Mouse (Mus musculus): ENCODE results near the gene Cdkn2a. TPM values are rescaled to one million over a fixed set of nuclear protein-coding genes. Genes with fewer than 3 reads are reported as not detected.

The Cdkn2a gene
- polyA plus RNA-seq, 1 experiment: 0.87 TPM

DNA sequence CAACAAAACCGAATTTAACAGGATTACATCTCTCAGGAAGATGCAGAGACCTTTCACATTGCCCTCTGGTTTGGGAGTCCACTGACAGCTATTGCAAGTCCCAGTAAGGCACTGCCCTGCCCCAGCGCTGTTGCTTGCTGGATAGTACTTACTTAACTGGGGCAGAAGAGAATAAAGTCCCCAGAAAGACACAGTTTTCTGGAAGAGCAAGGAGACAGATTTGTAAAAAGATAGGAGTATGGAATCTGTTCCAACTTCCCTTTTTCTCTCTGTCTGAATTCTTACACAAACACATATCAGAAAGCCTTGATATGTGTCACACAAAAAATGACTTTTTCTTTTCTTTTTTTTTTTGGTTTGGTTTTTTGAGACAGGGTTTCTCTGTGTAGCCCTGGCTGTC, 5.3 kb upstream of the Cdkn2a start:
- no peak overlapping the region for H3K4me3 ChIP-seq (ENCODE audit: insufficient read depth, low read length)
- TF ChIP-seq POLR2A (IDR thresholded peaks at IDR 0.05; ENCODE audit: borderline replicate concordance, low read depth, low read length) (no peak), CTCF (IDR thresholded peaks at IDR 0.05; ENCODE audit: low read depth, low read length) (no peak)
- peaks cover 9% of the 10 kb centered on the region for H3K4me1 ChIP-seq (ENCODE audit: control insufficient read depth, insufficient read depth, low read length)
- no peak overlapping the region for H3K27ac ChIP-seq (ENCODE audit: insufficient read depth, low read depth, low read length)

DNA sequence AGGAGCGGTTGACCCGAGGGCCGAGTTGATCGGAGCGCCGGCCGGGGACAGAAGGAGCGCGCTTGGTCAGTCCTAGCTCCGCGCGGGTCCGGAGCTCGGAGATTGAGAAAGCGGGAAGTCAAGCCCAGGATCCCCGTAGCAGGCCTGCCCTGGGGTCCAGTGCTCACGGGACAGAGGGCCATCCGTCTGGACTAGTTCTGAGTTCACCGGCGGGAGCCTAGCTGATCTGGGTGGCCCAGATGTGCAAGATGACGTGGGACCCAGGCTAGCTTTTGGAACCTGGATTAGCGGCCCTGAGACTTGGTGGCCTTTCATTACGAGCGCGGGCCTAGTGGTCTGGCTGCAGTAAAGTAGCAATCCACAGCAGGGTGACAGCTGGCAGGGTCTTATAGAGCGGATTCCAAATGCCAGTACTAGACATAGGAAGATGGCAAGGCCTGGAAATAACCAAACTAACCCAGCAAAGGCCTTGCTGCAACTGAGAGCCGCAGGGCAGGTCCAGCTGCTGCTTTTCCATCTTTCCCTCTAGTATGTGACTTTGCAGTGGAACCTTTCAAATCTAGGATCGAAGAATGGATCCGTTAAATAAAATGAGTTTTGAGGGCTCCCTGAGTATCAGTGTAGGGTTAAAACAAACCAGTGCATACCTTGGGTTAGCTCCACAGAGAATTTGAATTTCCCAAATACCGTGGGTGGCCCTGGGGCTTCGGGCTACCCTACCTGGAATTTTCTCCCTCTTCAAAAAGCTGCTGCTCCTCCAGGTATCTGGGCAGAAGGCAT, 1.2 kb upstream of the Cdkn2a start:
- peaks cover 6% of the 10 kb centered on the region for H3K4me1 ChIP-seq (ENCODE audit: control insufficient read depth, insufficient read depth, low read length)
- TF ChIP-seq POLR2A (IDR thresholded peaks at IDR 0.05; ENCODE audit: borderline replicate concordance, low read depth, low read length) (no peak), CTCF (IDR thresholded peaks at IDR 0.05; ENCODE audit: low read depth, low read length) (no peak)
- peak overlapping the region; percentile 91 for H3K4me3 ChIP-seq (ENCODE audit: insufficient read depth, low read length)
- peak overlapping the region; percentile 73 for H3K27ac ChIP-seq (ENCODE audit: insufficient read depth, low read depth, low read length)

DNA sequence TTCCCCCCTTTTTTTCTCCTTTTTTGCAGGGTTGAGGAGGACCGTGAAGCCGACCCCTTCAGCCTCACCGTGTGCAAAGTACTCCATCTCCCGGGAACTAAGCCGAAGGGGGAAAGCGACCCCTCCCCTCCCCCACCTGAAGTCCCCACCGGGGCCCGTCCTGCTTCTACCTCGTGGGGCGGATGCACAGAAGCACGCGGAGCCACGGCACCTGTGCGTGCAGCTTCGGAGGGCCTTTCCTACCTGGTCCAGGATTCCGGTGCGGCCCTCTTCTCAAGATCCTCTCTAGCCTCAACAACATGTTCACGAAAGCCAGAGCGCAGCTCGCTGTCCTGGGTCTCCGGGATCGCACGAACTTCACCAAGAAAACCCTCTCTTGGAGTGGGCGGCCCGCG, 365 bp downstream of the Cdkn2a start:
- Histone ChIP-seq H3K4me3 (ENCODE audit: insufficient read depth, low read length) (peak overlapping the region; percentile 91), H3K4me1 (ENCODE audit: control insufficient read depth, insufficient read depth, low read length) (peaks cover 9% of the 10 kb centered on the region), H3K27ac (ENCODE audit: insufficient read depth, low read depth, low read length) (no peak overlapping the region)
- TF ChIP-seq POLR2A (IDR thresholded peaks at IDR 0.05; ENCODE audit: borderline replicate concordance, low read depth, low read length) (no peak), CTCF (IDR thresholded peaks at IDR 0.05; ENCODE audit: low read depth, low read length) (no peak)

DNA sequence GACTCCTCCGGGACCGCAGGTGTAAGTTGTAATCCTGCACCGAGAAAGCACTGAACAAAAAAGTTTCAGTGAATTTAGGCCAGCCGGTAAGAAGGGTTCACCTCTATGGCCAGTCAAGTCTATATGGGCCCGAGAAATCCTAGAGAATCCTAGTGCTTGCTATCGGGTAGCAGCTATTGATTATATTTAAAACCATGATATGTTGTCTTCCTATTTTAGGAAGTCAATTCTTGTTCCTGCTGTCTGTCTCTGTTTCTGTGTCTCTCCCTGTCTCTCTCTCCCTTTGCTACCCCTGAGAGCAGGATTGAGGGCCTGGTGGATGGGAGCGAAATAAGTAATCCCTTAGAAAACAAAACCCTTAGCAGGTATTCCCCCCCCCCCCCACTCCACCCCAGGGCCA, 937 bp downstream of the Cdkn2a start:
- peaks cover 13% of the 10 kb centered on the region for H3K4me1 ChIP-seq (ENCODE audit: control insufficient read depth, insufficient read depth, low read length)
- H3K4me3 ChIP-seq (ENCODE audit: insufficient read depth, low read length): peak overlapping the region; percentile 91; the same call in 1 of the 2 replicates
- no peak overlapping the region for H3K27ac ChIP-seq (ENCODE audit: insufficient read depth, low read depth, low read length)
- TF ChIP-seq POLR2A (IDR thresholded peaks at IDR 0.05; ENCODE audit: borderline replicate concordance, low read depth, low read length) (no peak), CTCF (IDR thresholded peaks at IDR 0.05; ENCODE audit: low read depth, low read length) (no peak)

DNA sequence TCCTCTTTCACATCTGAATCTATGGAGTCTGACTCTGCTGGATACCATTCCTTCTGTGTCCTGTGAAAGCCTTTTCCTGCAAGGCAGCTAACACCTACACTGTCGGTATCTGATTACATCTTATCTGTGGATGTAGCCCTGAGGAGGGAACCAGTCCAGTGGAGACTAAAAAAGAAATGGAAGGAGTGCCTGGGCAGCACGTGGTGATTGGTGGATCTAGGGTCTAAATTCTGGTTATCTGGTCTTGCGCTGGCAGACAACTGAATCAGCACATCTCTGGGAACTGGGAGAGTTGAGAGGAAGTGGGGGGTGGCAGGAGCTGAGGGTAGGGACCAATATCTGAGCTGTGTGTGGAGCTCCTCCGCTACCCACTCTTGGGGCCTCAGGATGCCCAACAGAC, 5.4 kb downstream of the Cdkn2a start:
- Histone ChIP-seq H3K4me1 (ENCODE audit: control insufficient read depth, insufficient read depth, low read length) (peaks cover 11% of the 10 kb centered on the region), H3K4me3 (ENCODE audit: insufficient read depth, low read length) (no peak overlapping the region), H3K27ac (ENCODE audit: insufficient read depth, low read depth, low read length) (no peak overlapping the region)
- TF ChIP-seq CTCF (IDR thresholded peaks at IDR 0.05; ENCODE audit: low read depth, low read length) (no peak), POLR2A (IDR thresholded peaks at IDR 0.05; ENCODE audit: borderline replicate concordance, low read depth, low read length) (no peak)

DNA sequence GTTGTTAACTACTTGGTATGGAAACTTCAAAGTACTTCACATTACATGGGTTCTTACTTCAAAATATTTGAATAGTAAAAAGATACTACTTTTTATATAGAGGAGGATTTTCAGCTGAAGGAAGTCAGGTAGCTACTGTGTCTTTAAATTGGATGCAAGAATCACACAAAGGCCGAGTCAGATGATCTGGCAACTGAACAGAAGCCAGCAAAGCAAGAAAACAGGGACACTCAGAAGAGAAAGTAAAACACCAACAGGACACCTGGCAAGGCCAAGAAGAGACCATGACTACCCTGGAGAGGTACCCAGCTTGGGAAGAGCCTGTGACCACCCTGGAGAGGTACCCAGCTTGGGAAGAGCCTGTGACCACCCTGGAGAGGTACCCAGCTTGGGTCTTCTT, 7.9 kb downstream of the Cdkn2a start:
- peaks cover 14% of the 10 kb centered on the region for H3K4me1 ChIP-seq (ENCODE audit: control insufficient read depth, insufficient read depth, low read length)

DNA sequence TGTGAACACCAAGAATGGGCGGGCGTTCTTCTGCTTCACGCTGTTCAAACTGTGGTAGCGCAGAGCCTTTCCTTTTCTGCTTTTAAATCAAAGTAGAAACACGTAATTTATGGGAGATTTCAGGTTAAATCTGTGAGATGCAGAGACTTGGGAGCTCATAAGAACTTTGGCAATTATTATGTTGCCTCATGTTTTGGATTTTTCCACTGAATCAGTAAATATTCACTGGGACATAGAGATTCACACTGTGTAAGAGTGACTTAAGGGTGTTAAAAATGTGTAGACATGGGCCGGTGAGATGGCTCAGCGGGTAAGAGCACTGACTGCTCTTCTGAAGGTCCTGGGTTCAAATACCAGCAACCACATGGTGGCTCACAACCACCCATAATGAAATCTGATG, 8.8 kb downstream of the Cdkn2a start:
- Histone ChIP-seq H3K4me3 (ENCODE audit: insufficient read depth, low read length) (no peak overlapping the region), H3K27ac (ENCODE audit: insufficient read depth, low read depth, low read length) (no peak overlapping the region), H3K4me1 (ENCODE audit: control insufficient read depth, insufficient read depth, low read length) (peaks cover 14% of the 10 kb centered on the region)
- TF ChIP-seq CTCF (IDR thresholded peaks at IDR 0.05; ENCODE audit: low read depth, low read length) (no peak), POLR2A (IDR thresholded peaks at IDR 0.05; ENCODE audit: borderline replicate concordance, low read depth, low read length) (no peak)

More for the DNA sequence above, 7.9 kb downstream of the Cdkn2a start:
- no peak for TF ChIP-seq POLR2A (IDR thresholded peaks at IDR 0.05; ENCODE audit: borderline replicate concordance, low read depth, low read length)
- TF ChIP-seq CTCF (IDR thresholded peaks at IDR 0.05; ENCODE audit: low read depth, low read length): no peak
- no peak overlapping the region for H3K27ac ChIP-seq (ENCODE audit: insufficient read depth, low read depth, low read length)
- no peak overlapping the region for H3K4me3 ChIP-seq (ENCODE audit: insufficient read depth, low read length)

DNA sequence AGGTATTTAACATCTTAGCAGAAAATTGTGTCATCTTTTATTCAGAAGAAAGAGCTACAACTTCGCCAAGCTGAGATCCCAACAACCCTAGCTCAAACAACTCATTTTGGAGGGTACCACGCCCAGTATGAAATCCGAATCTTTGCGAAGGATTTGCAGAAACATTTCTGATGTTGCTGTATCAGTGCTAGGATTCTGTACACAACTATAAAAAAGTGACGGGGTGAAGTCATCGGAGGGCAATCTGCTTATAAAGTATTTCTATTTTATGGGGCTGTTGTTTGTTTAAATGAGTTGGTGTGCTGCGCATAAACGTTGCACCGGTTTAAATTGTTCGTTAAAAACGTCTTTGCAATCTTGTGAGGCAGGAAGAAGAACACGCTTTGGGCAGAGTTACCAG, 11.8 kb downstream of the Cdkn2a start:
- TF ChIP-seq POLR2A (IDR thresholded peaks at IDR 0.05; ENCODE audit: borderline replicate concordance, low read depth, low read length): no peak
- no peak for TF ChIP-seq CTCF (IDR thresholded peaks at IDR 0.05; ENCODE audit: low read depth, low read length)
- Histone ChIP-seq H3K4me1 (ENCODE audit: control insufficient read depth, insufficient read depth, low read length) (peaks cover 4% of the 10 kb centered on the region; the same call in 1 of the 2 replicates), H3K4me3 (ENCODE audit: insufficient read depth, low read length) (no peak overlapping the region; the same call in 1 of the 2 replicates), H3K27ac (ENCODE audit: insufficient read depth, low read depth, low read length) (peak overlapping the region; percentile 21; the same call in 1 of the 2 replicates)

DNA sequence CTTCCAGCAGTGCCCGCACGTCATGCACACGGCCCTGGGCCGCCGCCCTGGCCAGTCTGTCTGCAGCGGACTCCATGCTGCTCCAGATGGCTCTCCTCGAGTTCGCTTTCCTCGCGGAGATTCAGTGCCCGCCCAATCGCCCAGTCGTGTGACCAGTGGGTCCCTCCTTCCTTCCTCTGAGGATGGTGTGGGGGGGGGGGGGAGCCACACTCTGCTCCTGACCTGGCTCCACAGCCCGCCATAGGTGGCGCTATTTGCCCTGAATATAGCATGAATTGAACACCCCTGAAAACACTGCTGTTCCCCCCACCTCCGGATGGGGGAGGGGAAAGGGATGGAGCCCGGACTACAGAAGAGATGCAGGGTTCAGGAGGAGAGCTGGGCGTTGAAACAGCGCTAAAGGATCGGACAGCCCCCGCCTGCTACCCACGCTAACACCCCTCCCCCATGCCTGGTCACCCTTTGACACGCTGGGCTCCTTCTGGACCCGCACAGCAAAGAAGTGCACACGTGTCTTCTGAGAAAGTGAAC, 12.4 kb downstream of the Cdkn2a start:
- peak overlapping the region; percentile 57 for H3K4me3 ChIP-seq (ENCODE audit: insufficient read depth, low read length)
- TF ChIP-seq CTCF (IDR thresholded peaks at IDR 0.05; ENCODE audit: low read depth, low read length) (peak; percentile 41; the same call in 1 of the 2 replicates), POLR2A (IDR thresholded peaks at IDR 0.05; ENCODE audit: borderline replicate concordance, low read depth, low read length) (no peak)
- H3K4me1 ChIP-seq (ENCODE audit: control insufficient read depth, insufficient read depth, low read length): peaks cover 4% of the 10 kb centered on the region; the same call in 1 of the 2 replicates
- 0 out of 2 replicates have a peak overlapping the region, but pooled peaks have one; percentile 3 for H3K27ac ChIP-seq (ENCODE audit: insufficient read depth, low read depth, low read length)

DNA sequence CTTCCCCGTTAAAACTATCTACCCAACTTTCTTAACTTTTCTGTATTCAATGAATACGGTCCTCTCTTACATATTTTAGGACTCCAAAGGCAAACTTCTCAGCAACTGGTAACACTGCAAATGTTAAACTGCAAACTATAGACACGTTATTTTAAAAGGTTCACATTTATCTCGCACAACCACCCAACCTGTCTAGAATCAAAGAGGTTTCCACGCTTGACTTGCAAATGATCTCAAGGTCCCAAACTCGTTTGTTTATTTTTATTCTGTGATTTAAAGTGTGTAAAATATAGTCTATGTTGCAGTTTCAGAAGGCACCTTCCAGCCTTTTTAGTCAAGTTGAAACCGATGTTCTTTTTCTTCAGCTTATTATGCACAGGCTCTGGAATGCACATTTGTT, 13.2 kb downstream of the Cdkn2a start:
- H3K4me1 ChIP-seq (ENCODE audit: control insufficient read depth, insufficient read depth, low read length): peaks cover 5% of the 10 kb centered on the region
- H3K4me3 ChIP-seq (ENCODE audit: insufficient read depth, low read length): peak overlapping the region; percentile 57
- H3K27ac ChIP-seq (ENCODE audit: insufficient read depth, low read depth, low read length): 0 out of 2 replicates have a peak overlapping the region, but pooled peaks have one; percentile 3
- TF ChIP-seq POLR2A (IDR thresholded peaks at IDR 0.05; ENCODE audit: borderline replicate concordance, low read depth, low read length) (no peak), CTCF (IDR thresholded peaks at IDR 0.05; ENCODE audit: low read depth, low read length) (no peak)

Measured in bone marrow macrophage, adult 2 months (primary cell).